Mouse (Mus musculus) stomach, postnatal 0 days (tissue): ENCODE data around the gene 6030408B16Rik.

Experiments used
- CTCF ChIP-seq: IDR thresholded peaks from 2 replicates; pipeline ENCODE4 v1.5.1; 2016; ENCODE audit warnings: antibody characterized with exemption, low read depth, mild to moderate bottlenecking, moderate library complexity
- EP300 ChIP-seq: optimal IDR thresholded peaks from 2 replicates; pipeline ENCODE3; 2016; ENCODE audit warnings: antibody characterized with exemption

- TF ChIP-seq CTCF (no peak), EP300 (no peak)
Observed at GRCm38 (mm10) chr15:101262502-101262901, 30.5 kb upstream of the 6030408B16Rik start.
